Mouse (Mus musculus) heart, postnatal 0 days (tissue): Measurements from ENCODE around the gene Exo5.

ENCODE experiments used
- CTCF ChIP-seq: IDR thresholded peaks from 2 replicates; pipeline ENCODE4 v1.5.1; 2016; ENCODE audit warnings: antibody characterized with exemption, control low read depth, low read depth
- EP300 ChIP-seq: IDR thresholded peaks from 2 replicates; pipeline ENCODE4 v1.6.1; 2016; ENCODE audit warnings: antibody characterized with exemption, low read depth

DNA sequence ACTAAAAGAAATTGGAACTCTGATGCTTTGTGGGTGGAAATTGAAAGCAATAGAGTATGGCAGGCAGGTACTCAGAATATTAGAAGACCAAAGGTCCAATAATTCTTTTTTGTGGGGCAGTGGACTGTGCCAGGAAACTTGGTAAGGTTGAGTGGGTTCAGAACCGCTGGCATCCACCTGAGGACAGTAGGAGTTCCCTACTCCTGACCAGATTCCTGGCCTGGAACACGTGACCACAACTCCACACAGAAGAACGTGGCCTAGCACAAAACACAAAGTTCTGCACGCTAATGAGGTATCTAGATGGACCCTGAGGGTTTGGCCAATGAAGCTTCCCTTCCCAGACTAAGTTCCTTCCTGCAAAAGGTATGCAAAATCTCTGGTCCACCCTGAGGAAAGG lies 12.0 kb downstream of the Exo5 start:
- no peak for TF ChIP-seq CTCF
- no peak for TF ChIP-seq EP300
